Mouse (Mus musculus) liver, adult 2 months (tissue): Measurements from ENCODE around the gene Tdp2.

Source experiments
- CTCF ChIP-seq: fragments of 200-500 bp; IDR thresholded peaks from 2 replicates; pipeline ENCODE4 v1.5.1; 2011; ENCODE audit warnings: low read depth, low read length, control low read depth
- POLR2A ChIP-seq: fragments of 200-500 bp; IDR thresholded peaks from 2 replicates; pipeline ENCODE4 v1.6.1; 2011; ENCODE audit warnings: low read length, control low read depth; ENCODE audit not compliant: insufficient read depth; ENCODE audit errors: extremely low read depth

DNA sequence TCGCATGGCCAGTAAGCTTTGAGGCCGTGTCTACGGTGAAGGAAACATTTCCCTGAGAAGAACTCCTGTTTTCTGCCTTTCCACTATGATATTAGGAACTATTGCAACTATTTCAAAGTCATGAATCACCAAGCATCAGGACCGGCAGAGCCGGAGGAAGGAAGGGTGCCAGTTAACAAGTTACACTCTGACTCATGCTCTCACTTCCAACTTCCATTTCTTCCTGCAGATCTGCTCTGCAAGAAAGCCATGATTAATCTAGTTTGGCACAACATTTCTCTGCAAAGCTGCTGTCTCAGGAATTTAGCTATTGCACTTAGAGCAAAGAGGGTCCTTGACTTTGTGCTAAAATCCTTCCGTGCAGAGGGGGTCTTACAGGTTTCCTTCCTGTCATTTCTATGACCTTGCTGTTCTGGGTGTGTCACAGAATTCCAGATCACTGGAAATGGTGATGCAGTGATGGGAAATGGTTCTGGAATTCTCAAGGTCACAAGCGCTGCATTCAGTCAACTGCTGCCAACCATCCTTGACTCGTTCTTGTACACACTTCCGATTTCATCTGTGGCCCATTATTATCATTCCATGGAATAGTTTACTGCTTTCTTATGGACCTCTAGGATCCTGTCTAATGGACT lies 39.0 kb upstream of the Tdp2 start:
- TF ChIP-seq POLR2A (no peak), CTCF (no peak)
